Mouse (Mus musculus) thymus, postnatal 25 days (tissue): ENCODE measurements around the gene Ap1b1.

Source experiments
- DNase-seq: peaks from one replicate; pipeline ENCODE4 v3.0.0; 2022

Gene Ap1b1

DNA sequence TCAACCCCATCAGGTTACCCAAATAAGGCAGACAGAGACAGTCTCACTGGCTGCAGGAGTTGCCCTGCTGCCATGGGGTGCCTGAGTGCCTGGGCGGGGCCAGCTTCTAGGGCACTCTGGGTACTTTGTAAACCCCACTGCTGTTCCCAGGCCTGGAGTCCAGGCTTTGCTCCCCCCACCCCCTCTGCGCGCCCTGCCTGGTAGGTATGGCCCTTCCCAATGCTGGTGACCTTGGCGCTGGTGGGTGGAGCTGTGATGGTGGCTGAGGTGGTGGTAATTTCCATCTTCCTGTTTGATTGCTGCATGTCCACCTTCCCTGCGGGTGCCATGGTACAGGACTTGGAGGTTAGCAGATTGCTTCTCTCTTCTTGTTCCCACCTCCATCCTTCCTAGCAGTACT is 54.0 kb downstream of the Ap1b1 start:
- no peak for DNase-seq

DNA sequence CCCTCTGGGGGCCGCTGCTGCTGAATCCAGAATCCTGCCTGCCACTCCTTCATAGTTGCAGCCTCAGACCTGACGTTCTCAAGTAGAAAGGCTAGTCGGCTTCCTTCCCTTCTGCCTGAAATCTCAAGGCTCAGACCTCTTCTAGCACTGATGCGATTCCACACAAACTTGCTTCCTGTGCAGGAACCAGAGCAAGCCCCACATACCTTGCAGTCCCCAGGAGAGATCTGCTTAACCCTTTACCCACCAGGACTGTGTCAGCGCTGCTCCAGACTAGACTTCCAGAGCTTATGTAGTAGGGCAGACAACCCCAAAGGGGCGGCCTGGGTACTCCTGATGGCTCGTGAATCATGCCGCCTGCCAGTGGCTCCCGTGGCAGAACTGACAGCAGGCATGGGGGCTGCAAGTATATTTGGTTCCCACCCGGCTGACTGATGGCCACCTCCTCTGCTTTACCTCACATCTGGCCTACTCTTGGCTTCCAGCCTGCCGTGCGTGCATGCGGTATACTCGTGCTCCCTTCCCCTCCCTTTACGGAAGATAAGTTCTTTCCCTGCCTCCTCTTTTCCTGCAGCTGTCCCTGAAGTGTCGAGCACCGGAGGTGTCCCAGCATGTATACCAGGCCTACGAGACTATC is 54.6 kb downstream of the Ap1b1 start:
- no peak for DNase-seq

DNA sequence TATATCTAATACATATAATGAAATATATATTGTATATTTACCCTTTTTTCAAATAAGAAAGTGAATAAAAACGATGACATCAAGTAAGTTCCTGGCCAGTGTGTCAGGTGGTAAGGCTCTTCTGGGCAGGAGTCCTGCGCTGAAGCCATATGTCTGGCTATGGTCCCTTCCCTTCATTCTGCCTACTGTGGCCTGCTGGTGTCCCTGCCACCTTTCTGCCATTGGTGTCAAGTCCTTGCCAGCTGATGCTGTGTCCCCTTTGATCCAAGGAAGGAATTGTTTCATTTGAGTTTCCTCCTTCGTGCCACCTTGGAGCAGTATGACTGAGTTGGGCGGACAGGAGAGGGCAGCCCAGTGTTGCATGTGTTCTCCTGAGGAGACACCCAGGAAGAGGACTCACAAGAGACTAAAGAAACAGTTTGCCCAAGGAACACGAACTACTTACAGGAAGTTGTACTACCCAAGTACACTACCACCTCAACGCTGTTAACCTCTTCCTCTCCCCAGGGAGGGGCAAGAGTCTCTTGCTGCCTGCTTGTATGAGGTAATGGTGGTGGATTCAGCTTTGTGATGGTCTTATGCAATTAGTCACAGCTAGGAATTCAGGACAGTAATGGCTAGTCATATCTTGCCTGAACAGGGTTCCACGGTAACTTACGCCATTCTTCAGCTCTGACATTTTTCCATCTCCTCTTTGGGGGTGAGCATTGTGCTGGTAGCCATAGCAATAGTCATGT is 56.2 kb downstream of the Ap1b1 start:
- no peak for DNase-seq

DNA sequence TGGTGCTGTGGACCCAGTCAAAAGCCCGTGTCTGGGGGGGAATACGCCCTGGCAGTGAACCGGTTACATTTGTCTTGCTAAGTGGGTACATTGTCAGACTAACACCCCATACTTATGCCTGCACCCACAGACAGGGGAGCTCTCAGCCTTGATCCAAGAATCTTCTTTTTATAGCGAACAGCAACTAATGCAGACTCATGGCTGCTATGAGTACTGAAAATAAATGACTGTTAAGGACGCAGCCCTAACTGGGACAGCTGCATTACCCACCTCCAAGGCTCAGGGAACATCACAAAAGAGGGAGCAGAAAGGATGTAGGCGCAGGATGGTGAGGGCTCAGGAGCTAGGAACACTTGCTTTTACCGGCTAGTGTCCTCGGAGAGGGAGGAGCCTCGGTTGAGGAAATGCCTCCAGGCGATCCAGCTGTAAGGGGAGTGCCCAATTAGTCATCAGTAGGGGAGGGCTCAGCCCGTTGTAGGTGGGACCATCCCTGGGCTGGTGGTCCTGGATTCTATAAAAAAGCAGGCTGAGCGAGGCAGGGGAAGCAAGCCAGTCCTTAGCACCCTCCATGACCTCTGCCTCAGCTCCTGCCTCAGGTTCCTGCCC is 59.8 kb downstream of the Ap1b1 start:
- no peak for DNase-seq

DNA sequence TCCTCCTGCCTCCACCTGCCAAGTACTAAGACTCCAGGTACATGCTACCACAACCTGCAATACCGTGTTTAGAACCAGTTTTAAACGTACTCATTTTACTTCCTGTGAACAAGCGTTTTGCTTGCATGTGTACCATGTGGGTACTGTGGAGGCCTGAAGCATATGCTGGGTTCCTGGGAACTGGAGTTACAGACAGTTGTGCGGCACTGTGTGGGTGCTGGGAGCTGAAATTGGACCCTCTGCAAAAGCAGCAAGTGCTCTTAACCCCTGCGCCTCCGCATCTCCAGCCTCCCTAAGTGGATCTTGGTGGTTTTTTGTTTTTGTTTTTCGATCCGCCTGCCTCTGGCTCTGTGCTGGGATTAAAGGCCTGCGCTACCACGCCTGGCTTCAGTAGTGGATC is 65.0 kb downstream of the Ap1b1 start:
- no peak for DNase-seq

DNA sequence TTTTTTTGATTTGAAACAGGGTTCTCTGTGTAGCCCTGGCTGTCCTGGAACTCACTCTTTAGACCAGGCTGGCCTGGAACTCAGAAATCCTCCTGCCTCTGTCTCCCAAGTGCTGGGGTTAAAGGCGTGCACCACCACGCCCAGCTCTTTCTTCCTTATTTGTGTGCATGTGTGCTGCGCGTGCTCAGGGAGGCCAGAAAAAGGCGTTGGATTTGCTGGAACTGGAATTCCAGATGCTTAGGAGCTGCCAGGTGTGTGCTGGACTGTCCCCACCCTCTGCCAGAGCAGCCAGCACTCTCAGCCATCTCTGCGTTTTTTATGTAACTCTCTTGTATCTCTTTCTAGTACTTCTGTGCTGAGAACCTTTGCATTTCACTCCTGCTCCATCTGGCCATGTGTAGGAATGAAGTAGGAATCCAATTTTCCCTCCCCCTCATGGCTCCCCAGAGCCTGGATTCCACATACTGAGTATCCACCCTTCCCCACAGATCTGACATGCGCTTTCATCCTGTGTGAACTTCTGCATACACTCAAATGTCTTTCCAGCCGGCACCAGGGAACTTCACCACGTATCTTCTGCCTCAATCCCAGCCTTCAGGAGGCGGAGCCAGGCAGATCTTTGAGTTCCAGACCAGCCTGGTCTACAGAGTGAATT is 65.7 kb downstream of the Ap1b1 start:
- no peak for DNase-seq

DNA sequence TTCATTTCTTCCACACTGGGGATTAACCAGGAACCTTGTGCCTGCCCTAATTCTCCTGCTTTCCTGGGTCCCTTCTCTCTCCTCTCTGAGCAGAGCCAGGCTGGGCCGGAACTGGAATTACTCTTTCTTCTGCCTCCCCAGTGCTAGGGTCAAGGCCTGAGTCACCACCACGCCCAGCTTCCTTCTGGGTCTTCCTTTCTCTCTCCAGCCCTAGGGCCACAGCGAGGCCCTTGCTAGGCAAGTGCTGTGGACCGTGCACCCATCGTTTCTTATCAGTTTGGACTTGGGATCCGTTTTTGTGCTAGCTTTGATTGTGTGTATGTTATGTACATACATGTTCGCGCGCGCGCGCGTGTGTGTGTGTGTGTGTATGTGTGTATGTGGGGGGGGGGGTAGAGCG is 67.5 kb downstream of the Ap1b1 start:
- DNase-seq, result no peak

DNA sequence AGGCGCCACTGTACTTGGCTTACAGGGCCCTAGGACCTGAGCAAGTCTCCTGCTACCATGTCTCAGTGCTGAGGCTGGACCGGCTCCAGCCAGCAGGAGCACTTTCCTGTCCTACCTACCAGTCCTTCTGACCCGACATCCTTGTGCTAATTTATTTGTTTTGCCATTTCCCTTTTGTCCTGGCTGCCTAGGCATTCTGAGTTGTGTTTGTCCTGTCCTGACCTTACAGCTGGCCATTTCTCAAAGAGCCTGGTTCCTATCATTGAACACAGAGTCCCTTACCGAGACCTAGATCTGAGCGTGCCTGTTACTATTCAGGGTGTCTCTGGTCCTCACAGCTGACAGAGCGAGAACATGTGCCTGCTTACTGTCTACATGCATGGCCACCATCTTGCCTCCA is 68.2 kb downstream of the Ap1b1 start:
- no peak for DNase-seq

DNA sequence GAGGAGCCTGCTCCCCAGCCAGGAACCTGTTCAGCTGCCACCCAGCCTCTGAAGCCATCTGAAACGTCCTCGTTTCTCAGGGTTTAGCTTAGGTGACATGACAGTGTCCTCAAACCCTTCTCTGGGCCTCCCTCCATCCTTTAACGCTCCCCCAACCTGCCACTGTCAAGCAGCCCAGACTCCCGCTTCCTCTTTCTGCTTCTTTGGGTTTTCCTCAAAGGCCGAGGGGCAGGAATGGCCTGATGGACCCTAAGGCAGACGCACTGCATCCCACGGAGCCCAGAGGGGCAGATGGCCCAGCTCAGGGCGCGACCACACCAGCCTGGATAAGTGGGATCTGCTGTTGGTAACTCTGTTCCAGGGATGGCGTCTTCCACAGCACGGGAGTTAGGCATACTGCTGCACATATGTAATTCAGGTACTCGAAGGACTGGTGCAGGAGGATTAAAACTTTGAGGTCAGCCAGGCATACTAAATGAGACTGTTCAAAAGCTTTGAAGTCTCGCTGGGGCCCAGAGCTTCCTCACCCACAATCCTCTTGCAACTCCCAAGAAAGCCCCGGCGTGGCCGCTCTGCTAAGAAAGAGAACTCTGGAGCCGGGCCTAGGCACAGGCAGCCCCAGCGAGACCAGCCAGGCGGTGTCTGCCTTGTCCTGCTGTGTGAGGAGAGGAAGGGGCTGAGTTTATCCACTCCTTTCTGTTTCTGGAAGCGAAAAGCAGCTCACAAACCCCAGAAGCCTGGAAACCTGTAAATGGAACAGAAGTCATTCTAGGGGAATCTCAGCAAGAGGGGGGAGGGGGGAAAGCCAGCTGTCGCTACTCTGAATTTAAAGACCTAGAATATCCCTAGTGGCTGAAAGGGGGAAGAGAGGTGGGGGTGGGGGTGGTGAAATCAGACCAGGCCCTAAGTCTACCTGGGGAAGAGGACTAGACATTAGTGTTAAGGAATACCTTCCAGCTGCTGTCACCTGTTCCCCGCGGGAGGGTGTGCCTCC is 69.6 kb downstream of the Ap1b1 start:
- no peak for DNase-seq

DNA sequence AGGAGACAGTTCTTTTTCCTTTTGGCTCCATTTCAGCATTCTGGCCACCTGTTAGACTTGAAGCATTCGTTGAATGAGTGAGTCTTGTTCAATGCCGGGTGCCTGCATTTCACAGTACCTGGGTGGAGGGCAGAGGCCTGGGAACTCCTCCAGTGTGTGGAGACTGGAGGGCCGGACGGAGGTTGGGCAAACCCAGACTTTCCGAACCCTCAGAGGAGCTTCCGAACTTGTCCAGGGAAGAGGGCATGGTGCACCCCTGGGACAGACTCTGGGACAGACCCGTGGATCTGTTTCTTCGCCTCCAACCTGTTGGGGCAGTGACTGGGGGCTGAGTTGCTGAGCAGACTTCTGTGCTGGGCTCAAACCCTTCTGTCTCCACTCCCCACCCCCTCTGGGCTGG is 70.4 kb downstream of the Ap1b1 start:
- DNase-seq, result no peak

DNA sequence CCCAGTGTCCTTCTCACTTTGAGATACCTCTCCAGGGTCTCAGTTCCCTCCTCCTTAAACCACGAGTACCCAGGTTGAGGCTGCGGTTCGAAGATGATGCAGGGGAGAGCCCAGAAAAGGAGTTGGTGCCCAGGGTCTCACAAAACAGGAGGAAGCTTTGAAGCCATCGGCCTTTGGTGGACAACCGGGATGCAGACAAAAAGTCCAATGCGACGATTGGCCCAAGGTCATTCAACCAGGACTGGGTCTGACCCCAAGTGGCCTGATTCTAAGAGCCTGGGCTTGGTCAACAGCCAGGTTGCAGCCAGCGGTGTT is 70.9 kb downstream of the Ap1b1 start:
- DNase-seq, result no peak

DNA sequence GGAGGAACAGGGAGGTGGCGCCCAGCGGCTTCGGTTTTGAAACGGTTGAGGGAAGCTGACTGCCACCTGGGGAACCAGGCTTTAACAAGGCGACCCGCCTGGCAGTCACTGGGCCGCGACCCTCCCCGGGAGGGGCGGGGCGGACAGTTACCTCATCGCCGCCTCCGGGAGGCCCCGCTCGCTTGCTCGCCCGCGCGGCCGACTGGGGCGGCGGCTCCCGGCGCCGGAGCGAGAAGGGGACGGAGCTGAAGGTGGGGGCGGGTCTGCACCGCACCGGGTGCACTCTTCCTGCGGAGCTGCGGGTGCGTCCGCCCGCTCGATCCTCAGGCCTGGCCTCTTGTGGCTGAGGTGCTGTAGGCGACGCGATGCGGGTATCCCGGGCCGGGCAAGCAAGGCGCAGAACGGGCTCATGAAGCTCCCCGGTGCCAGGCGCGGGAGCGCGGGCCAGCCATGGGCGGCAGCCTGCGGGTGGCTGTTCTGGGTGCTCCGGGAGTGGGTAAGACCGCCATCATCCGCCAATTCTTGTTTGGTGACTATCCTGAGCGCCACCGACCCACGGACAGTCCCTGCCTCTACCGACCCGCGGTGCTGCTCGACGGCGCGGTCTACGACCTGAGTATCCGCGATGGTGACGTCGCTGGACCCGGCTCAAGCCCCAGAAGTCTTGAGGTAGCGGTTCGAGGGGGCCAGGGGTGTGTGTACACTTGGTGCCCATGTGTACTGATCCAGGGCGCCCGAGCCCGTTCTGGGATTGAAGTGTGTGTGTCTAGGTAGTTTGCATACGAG is 71.4 kb downstream of the Ap1b1 start, which contains the start of gene Rasl10a:
Gene Rasl10a, plus strand, starts transcription at position 273 of the 786 bp plus-strand sequence.
- peak; percentile 45 for DNase-seq

DNA sequence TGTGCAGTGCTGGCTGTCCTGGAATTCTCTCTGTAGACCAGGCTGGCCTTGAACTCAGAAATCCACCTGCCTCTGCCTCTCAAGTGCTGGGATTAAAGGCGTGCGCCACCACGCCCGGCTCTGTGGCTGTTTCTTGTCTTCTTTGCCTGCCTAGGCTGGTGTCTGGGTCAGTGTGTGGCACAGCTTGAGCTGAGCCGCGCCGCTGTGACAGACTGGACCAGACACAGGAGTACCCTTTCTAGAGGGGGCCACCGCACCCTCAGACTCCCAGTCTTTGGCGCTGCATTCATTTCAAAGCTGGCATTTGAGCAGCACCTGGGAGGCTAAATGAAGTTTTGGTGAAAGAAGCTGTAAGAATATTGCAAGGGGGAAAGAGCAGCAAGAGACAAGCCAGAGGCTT is 72.2 kb downstream of the Ap1b1 start:
- no peak for DNase-seq

DNA sequence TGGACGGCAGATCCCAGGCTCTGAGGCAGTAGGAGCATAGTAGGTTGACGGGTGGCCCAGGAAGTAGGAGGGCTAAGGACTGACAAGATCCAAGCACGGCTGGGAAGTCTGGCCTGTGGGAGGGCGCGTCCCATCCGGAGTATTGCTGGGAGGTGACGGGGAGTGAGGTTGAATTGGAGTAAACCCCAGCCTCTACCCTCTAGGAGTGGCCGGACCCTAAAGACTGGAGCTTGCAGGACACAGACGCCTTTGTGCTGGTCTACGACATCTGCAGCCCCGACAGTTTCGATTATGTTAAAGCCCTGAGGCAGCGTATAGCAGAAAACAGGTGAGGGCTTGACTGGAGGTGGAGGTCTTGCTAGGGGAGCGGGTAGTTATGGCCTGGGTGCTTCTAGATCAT is 72.6 kb downstream of the Ap1b1 start:
- no peak for DNase-seq

DNA sequence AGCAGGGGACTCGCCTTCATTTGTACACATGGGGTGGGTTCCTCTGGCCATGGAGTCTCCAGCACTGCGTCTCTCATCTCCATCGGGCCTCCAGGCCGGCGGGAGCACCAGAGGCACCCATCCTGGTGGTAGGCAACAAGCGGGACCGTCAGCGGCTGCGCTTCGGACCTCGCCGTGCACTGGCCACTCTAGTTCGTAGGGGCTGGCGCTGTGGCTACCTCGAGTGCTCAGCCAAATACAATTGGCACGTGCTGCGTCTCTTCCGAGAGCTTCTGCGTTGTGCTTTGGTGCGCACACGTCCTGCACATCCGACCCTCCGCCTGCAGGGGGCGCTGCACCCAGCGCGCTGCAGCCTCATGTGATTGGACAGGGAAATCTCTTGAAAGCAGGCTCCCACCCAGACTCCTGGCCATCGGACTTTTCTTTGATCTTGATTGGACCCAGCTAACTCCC is 73.1 kb downstream of the Ap1b1 start:
- no peak for DNase-seq

DNA sequence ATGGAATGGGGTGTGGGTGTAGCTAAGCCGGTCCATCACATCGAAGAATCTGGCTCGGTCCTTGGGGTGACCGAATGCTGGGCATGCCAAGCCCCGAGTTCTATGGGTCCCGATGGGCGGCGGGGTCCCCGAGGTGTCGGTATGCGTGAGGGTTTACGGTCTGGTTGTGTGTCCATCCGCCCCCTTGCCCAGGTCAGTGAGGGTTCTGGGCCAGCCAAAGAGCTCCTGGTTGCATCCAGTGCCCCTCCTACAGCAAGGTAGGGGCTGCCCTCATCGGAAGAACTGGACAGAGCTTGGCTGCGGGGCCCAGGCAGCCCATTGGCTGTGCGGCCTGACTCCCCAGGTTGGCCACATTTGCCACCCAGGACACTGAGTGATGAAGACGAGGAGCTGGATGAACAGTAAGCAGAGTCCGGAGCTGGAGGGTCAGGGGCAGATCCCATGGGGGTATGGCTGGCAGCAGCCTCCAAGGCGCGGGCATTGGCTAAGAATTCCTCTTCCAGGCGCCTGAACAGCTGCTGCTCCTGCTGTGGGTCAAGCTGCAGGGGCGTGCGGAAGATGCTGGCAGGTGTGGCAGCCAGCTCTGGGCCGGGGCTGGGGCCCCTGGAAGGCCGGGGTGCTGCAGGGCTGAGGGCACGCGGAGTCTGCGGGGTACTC is 74.3 kb downstream of the Ap1b1 start:
- DNase-seq, result no peak

DNA sequence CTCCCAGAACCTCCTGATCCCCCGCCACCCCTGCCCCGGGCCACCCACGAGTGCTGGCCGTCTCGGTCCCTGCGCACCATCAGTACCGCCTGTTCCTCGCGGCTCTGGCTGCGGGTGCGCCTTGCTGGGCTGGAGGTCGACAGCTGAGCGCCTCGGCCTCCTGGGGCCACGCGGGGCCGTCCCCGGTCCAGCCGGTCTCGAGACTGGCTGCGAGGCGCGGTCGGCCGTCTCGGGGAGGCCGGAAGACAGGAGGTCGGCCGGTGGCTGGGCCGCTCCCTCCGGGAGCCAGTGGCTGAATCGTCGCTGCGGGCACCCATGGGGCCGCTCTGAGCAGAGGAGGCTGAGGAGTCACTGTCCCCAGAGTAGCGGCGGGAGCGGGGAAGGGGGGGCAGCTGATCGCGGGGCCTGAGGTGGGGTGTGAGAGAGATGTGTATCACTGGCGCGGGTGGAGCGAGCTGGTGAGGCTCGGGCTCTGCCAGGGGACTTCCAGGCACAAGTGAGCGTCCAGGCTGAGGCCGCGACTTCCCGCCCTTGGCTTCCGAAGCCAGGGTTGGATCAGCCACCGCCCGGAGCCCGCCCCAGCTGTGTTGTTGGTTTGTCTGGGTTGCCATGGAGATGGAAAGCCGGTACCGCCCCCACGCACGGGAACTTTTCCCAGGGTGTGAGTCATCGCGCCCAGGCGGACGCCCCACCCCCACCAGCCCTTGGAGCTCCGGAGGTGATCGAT is 75.0 kb downstream of the Ap1b1 start:
- DNase-seq, result peak; percentile 56

DNA sequence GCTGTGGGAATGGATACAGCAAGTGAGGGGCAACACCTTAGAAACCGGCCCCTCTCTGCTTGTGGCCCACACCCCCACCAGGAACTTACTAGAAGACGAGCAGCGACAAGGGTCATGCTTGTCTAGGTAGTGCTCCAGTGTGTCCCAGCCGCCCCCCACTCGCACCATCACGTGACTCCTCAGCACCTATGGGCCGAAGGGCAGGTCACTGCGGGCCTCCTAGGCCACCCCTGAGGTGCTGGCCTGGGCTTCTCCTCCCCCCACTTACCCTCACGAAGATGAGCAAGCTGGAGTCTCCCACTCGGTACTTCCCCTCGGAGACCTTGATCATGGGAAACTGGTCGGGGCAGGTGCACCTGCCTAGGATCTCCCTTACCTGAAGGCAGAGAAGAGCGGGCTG is 75.7 kb downstream of the Ap1b1 start:
- no peak for DNase-seq

DNA sequence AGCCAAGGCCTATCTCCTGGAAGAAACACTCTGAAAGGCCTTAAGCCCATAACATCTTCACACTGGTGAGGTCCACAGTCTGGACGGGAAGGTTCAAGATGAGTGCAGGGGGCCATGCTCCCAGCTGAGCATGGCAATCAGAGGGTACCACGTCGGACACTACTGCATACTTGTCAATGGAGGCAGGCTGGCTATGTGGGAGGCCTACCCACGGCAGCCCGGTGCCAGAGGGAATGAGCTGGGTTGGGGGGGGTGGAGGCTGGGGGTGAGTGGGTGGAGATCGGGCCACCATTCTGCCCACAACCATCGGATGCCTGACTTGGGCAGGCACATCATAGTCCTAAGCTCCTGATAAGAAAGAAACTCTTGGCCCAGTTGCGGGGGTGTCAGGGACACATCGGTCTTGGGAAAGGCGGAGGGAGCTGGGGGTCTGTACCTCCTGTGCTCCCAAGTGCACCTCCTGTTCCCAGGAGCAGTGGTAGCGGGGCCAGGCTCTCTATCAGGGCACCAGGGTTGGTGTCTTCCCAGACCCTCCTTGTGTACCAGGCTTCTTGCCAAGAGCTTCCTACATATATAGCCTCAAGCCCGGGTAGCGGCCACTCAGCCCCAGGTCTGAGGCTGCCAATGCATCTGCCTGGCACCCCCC is 76.4 kb downstream of the Ap1b1 start:
- DNase-seq, result no peak
